Mouse (Mus musculus) midbrain, embryonic 10.5 days (tissue): ENCODE data around the gene Htra2. TPM values are rescaled to one million over a fixed set of nuclear protein-coding genes. Genes with fewer than 3 reads are reported as not detected.

Source experiments
- DNase-seq: peaks from one replicate; pipeline ENCODE4 v3.0.0-alpha.2; 2017; ENCODE audit warnings: low spot score
- H3K27ac ChIP-seq: fragments of 300-500 bp; sonication (generic); replicated peaks from 2 replicates; pipeline ENCODE4 v1.5.1; 2016; ENCODE audit warnings: mild to moderate bottlenecking
- H3K27me3 ChIP-seq: fragments of 300-500 bp; sonication (generic); 2 replicates; pipeline ENCODE4 v1.6.1; 2016; ENCODE audit warnings: low read depth, mild to moderate bottlenecking; ENCODE audit not compliant: poor library complexity, severe bottlenecking
- H3K36me3 ChIP-seq: fragments of 300-500 bp; sonication (generic); 2 replicates; pipeline ENCODE4 v1.6.1; 2016; ENCODE audit warnings: mild to moderate bottlenecking, moderate library complexity
- H3K4me1 ChIP-seq: fragments of 300-500 bp; sonication (generic); 2 replicates; pipeline ENCODE4 v1.6.1; 2016
- H3K4me3 ChIP-seq: fragments of 300-500 bp; sonication (generic); 2 replicates; pipeline ENCODE4 v1.5.1; 2016; ENCODE audit warnings: mild to moderate bottlenecking, moderate library complexity
- H3K9me3 ChIP-seq: fragments of 300-500 bp; sonication (generic); replicated peaks from 2 replicates; pipeline ENCODE4 v1.6.1; 2016; ENCODE audit warnings: mild to moderate bottlenecking
- WGBS: fragments of 180-500 bp; shearing (Covaris S2); methylation state at CpG from one replicate; pipeline ENCODE4 v1.1.7; 2016; 5-methylcytosine and 5-hydroxymethylcytosine counted together
- polyA plus RNA-seq: library from polyadenylated mRNA; unstranded; fragments of >200 nt; fragmentation: Nextera tagmentation; extraction: Ambion mirVana; gene quantifications from 2 replicates; pipeline ENCODE4 v1.2.1, GENCODE M21; 2016

Gene Htra2
- polyA plus RNA-seq, 1 experiment from 2014 or later: 79.7 TPM

DNA sequence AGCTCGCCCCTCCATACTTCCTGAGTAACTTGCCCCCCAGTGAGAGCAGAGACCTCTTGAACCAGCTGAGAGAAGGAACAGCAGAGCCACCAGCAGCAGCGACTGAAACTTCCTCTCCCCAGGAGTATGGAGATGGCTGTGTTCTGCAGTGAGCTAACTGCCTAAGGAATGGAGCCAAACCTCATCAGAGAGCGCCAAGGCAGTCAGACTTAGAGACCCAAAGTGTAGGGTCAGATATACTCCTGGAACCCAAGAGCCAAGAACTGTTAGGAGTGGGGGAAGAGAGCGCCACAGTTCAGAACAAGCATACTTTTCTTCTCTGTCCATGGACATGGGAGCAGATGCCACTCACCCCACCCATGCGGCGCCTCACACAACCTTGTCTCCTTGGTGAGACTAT, 11.4 kb upstream of the Htra2 start:
- Histone ChIP-seq H3K4me3 (no peak overlapping the region), H3K4me1 (peaks cover 38% of the 10 kb centered on the region), H3K27ac (no peak overlapping the region), H3K27me3 (peaks cover 100% of the 10 kb centered on the region), H3K9me3 (no peaks in the 10 kb centered on the region), H3K36me3 (no peaks in the 10 kb centered on the region)
- no peak for DNase-seq
- WGBS: 28% methylated on average over 6 of the region's 6 CpGs

- Histone ChIP-seq H3K4me3 (no peak overlapping the region), H3K4me1 (peaks cover 34% of the 10 kb centered on the region), H3K27ac (no peak overlapping the region), H3K27me3 (peaks cover 100% of the 10 kb centered on the region), H3K9me3 (no peaks in the 10 kb centered on the region), H3K36me3 (no peaks in the 10 kb centered on the region)
- no peak for DNase-seq
- 35% methylated on average over 8 of the region's 8 CpGs for WGBS
These were observed 10.9 kb upstream of the Htra2 start for GRCm38 (mm10) chr6:83065995-83066394.

- WGBS: 76% methylated on average over 2 of the region's 2 CpGs
- DNase-seq: no peak
- Histone ChIP-seq H3K36me3 (peaks cover 25% of the 10 kb centered on the region), H3K27me3 (peaks cover 48% of the 10 kb centered on the region), H3K27ac (no peak overlapping the region), H3K9me3 (no peaks in the 10 kb centered on the region), H3K4me1 (peaks cover 18% of the 10 kb centered on the region), H3K4me3 (no peak overlapping the region)
These were observed 3.7 kb upstream of the Htra2 start for GRCm38 (mm10) chr6:83058725-83059124.

- H3K4me1 ChIP-seq: peaks cover 28% of the 10 kb centered on the region
- 57% methylated on average over 3 of the region's 3 CpGs for WGBS
- DNase-seq: no peak
- peaks cover 25% of the 10 kb centered on the region for H3K36me3 ChIP-seq
- H3K9me3 ChIP-seq: no peaks in the 10 kb centered on the region
- H3K4me3 ChIP-seq: 0 out of 2 replicates have a peak within 1 kb of the TSS, but pooled peaks have one; percentile 97
- H3K27ac ChIP-seq: no peak within 1 kb of the TSS
- peaks cover 39% of the 10 kb centered on the region for H3K27me3 ChIP-seq
These were observed 2.7 kb upstream of the Htra2 start, which contains the start of gene Dqx1 for GRCm38 (mm10) chr6:83057790-83058189. Gene Dqx1 (plus strand): TSS chr6:83057844.

DNA sequence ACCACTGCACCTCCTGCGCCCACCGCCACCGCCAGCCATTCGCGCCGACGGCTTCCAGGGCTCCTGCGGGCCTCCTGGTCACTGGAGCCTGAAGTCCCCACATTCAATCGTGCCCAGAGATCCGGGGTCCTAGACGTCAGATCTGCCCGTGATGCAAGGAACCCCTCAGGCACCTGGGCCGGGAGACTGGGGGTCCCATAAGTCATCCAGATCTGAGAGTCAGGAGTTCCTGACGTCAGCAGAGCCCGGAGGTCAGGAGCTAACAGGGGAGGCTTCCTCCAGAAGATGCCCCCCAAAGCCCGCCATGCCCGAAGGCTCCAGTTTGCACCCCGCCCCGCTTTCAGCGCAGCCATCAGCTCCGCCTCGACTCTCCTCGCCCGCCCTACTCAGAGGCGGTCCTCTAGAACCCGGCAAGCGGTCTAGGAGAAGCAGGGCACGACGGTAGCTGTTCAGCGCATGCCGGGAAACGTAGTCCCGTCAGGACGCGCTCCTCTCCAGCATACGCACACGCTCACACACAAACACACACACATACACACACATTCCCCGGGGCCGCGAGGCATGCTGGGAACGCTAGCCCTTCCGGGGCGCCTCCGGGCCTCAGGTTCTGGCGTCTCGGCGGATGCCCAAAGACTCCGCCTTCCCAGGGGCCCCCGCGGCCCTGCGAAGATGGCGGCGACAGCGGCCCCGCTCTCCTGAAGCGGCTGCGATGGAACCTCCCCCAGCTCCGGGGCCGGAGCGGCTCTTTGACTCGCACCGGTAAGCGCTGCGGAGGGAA, 810 bp downstream of the Htra2 start, which contains the start of gene Aup1:
Aup1 (plus strand) TSS at position 448 of the 778 bp plus-strand sequence.
- Histone ChIP-seq H3K4me1 (peaks cover 37% of the 10 kb centered on the region), H3K4me3 (peak within 1 kb of the TSS; percentile 97), H3K27me3 (peaks cover 5% of the 10 kb centered on the region), H3K27ac (peak within 1 kb of the TSS; percentile 91), H3K9me3 (no peaks in the 10 kb centered on the region), H3K36me3 (peaks cover 52% of the 10 kb centered on the region)
- DNase-seq: peak; percentile 98
- WGBS: under 1% methylated on average over 64 of the region's 64 CpGs

DNA sequence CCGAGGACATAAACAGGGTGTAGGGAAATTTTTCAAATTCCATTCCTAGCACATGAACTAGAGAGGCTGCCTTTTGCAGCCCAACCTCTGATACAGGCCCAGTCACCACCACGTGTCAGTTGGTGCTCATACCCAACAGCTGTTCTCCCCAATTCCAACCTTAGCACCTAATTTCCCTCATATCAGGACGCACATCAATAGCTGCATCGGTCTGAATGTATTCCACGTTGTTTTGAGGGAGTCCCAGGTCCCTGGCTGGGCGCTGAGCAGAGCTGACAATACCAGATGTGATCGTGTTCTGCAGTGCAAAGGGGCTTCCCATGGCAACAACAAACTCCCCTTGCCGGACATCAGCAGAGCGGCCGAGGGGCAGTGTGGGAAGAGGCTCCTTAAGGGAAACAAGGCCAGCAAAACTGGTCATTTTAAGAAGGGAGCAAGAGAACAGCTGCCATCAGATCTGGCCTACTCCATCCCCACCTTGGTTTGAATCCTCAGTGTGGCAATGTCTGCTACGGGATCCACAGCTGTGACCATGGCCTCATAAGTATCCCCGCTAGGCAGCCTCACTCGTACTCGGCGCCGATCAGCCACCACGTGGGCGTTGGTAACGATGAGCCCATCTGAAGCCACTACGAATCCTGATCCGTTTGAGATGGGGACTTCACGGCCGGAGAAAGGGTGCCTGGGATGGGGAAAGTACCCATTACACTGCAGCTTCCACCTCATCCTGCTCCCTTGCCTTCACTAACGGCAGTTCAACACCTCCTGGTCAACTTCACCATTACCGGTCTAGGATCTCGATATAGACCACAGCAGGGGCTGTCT, 1.7 kb downstream of the Htra2 start:
- Histone ChIP-seq H3K9me3 (no peaks in the 10 kb centered on the region), H3K36me3 (peaks cover 51% of the 10 kb centered on the region), H3K27me3 (no peaks in the 10 kb centered on the region), H3K27ac (peak overlapping the region; percentile 91), H3K4me3 (peak overlapping the region; percentile 97), H3K4me1 (peaks cover 37% of the 10 kb centered on the region)
- WGBS: 3% methylated on average over 26 of the region's 26 CpGs
- DNase-seq: peak; percentile 62

GRCm38 (mm10) chr6:83049367-83049766, 5.7 kb downstream of the Htra2 start:
- H3K9me3 ChIP-seq: no peaks in the 10 kb centered on the region

DNA sequence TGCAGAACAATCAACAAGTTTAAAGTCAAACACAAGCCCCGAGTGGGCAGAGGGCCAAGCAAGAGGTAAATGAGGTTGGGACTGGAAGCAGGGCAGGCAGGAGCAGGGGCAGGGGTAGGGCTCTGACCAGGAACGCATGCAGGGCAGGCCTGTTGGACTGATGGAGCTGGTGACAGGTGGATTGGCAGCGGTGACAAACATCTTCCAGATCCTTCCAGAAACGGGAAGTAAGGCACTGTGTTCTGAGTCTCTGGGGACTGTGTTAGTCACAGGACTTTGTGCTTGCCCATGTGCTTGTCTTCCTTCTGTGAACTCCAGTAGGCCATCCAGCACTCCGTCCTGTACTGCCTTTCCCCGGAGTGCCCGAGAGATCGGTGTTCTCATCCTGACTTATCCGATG, 10.3 kb downstream of the Htra2 start:
- no peaks in the 10 kb centered on the region; the same call in 1 of the 2 replicates for H3K27me3 ChIP-seq
- H3K4me3 ChIP-seq: no peak overlapping the region
- no peak overlapping the region for H3K27ac ChIP-seq
- H3K9me3 ChIP-seq: no peaks in the 10 kb centered on the region
- H3K36me3 ChIP-seq: no peaks in the 10 kb centered on the region
- H3K4me1 ChIP-seq: peaks cover 12% of the 10 kb centered on the region
- DNase-seq: no peak
- 83% methylated on average over 9 of the region's 9 CpGs for WGBS

More at GRCm38 (mm10) chr6:83049367-83049766, 5.7 kb downstream of the Htra2 start:
- Histone ChIP-seq H3K36me3 (peaks cover 27% of the 10 kb centered on the region), H3K4me1 (peaks cover 26% of the 10 kb centered on the region), H3K27ac (no peak overlapping the region), H3K27me3 (no peaks in the 10 kb centered on the region), H3K4me3 (no peak overlapping the region)
- DNase-seq: no peak
- 78% methylated on average over 10 of the region's 10 CpGs for WGBS

- Histone ChIP-seq H3K36me3 (no peaks in the 10 kb centered on the region), H3K9me3 (no peaks in the 10 kb centered on the region), H3K4me1 (peaks cover 13% of the 10 kb centered on the region), H3K27me3 (no peaks in the 10 kb centered on the region; the same call in 1 of the 2 replicates), H3K27ac (no peak overlapping the region), H3K4me3 (no peak overlapping the region)
- DNase-seq: no peak
- WGBS: 89% methylated on average over 5 of the region's 5 CpGs
These were observed 11.1 kb downstream of the Htra2 start for GRCm38 (mm10) chr6:83043993-83044392.

GRCm38 (mm10) chr6:83043561-83043960, 11.5 kb downstream of the Htra2 start:
- Histone ChIP-seq H3K27me3 (no peaks in the 10 kb centered on the region; the same call in 1 of the 2 replicates), H3K36me3 (no peaks in the 10 kb centered on the region), H3K4me3 (no peak overlapping the region), H3K9me3 (no peaks in the 10 kb centered on the region), H3K27ac (no peak overlapping the region), H3K4me1 (peaks cover 17% of the 10 kb centered on the region)
- no peak for DNase-seq
- WGBS: 70% methylated on average over 6 of the region's 6 CpGs

DNA sequence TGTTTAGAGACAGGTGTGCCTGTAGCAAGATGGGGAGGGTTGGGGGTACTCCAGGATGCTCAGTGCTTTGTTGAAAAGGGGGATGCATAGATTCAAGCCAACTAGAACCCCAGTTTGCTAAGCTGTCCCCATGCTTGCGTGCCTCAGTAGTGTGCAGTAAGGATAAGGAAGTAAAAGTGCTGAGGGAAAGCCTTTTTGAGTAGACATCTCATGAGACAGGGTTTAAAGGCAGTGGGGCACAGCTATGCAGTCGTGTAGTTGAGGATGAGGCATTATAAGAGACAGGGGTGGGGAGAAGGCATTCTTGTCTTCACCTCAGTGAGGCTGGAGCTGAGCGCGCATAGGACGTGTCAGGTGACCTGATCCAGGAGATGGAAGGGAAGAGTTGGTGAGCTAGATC, 14.5 kb downstream of the Htra2 start:
- Histone ChIP-seq H3K27me3 (peaks cover 28% of the 10 kb centered on the region), H3K36me3 (no peaks in the 10 kb centered on the region), H3K4me1 (peaks cover 23% of the 10 kb centered on the region), H3K27ac (no peak overlapping the region), H3K9me3 (no peaks in the 10 kb centered on the region), H3K4me3 (no peak overlapping the region)
- no peak for DNase-seq
- 76% methylated on average over 5 of the region's 5 CpGs for WGBS

DNA sequence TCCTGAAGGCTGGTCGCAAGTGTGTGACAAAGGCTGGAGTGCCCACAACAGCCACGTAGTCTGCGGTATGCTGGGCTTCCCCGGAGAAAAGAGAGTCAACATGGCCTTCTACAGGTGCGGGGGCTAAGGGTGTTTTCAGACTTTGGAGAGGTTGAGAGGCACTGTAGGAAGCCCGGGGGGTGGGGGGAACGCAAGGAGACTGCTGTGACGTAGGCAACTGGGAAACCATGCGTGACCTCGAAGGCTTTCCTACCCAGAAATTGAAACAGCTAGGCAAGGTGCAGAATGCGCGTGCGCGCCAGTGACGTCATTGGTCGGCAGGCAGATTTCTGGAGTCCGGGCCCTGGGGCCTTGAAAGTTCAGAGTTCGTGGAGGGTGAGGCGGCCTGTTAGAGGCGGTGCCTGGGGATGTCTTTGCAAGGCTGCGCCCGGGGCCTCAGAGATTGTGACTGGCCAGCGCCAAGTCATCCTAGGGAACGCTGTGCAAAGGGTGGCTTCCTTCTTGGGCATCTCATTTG, 16.5 kb downstream of the Htra2 start:
- peaks cover 47% of the 10 kb centered on the region for H3K27me3 ChIP-seq
- H3K4me3 ChIP-seq: peak overlapping the region; percentile 44
- no peaks in the 10 kb centered on the region for H3K9me3 ChIP-seq
- peak overlapping the region; percentile 76 for H3K27ac ChIP-seq
- H3K4me1 ChIP-seq: peaks cover 32% of the 10 kb centered on the region
- WGBS: 8% methylated on average over 24 of the region's 24 CpGs
- peak; percentile 91 for DNase-seq
- H3K36me3 ChIP-seq: no peaks in the 10 kb centered on the region
